Mouse (Mus musculus) embryonic fibroblast, embryonic 13.5 days (primary cell): ENCODE measurements around the gene Clmp. TPM values are rescaled to one million over a fixed set of nuclear protein-coding genes. Genes with fewer than 3 reads are reported as not detected.

Experiments used
- H3K27ac ChIP-seq: 2 replicates; pipeline ENCODE4 v1.5.1; 2012; ENCODE audit warnings: low read length, control low read depth, inconsistent platforms; ENCODE audit not compliant: insufficient read depth
- H3K4me1 ChIP-seq: 2 replicates; pipeline ENCODE4 v1.6.1; 2011; ENCODE audit warnings: low read length; ENCODE audit not compliant: control insufficient read depth, insufficient read depth
- H3K4me3 ChIP-seq: 2 replicates; pipeline ENCODE4 v1.5.1; 2011; ENCODE audit warnings: mild to moderate bottlenecking, control low read depth, low read length; ENCODE audit not compliant: insufficient read depth
- CTCF ChIP-seq: IDR thresholded peaks from 2 replicates; pipeline ENCODE4 v1.5.1; 2011; ENCODE audit warnings: mild to moderate bottlenecking, control low read depth, low read length, moderate library complexity, borderline replicate concordance; ENCODE audit not compliant: insufficient read depth
- POLR2A ChIP-seq: IDR thresholded peaks from 2 replicates; pipeline ENCODE4 v1.6.1; 2011; ENCODE audit warnings: low read depth, mild to moderate bottlenecking, control low read depth, low read length, moderate library complexity
- polyA plus RNA-seq: library from polyadenylated mRNA; stranded (reverse); fragments of >200 nt; gene quantifications from 2 replicates; pipeline ENCODE4 v1.2.4, GENCODE M21; 2011; ENCODE audit warnings: low read depth; ENCODE audit not compliant: missing spikeins, insufficient read length

Gene Clmp
- 32.3 and 61.2 TPM in 2 replicates for polyA plus RNA-seq

DNA sequence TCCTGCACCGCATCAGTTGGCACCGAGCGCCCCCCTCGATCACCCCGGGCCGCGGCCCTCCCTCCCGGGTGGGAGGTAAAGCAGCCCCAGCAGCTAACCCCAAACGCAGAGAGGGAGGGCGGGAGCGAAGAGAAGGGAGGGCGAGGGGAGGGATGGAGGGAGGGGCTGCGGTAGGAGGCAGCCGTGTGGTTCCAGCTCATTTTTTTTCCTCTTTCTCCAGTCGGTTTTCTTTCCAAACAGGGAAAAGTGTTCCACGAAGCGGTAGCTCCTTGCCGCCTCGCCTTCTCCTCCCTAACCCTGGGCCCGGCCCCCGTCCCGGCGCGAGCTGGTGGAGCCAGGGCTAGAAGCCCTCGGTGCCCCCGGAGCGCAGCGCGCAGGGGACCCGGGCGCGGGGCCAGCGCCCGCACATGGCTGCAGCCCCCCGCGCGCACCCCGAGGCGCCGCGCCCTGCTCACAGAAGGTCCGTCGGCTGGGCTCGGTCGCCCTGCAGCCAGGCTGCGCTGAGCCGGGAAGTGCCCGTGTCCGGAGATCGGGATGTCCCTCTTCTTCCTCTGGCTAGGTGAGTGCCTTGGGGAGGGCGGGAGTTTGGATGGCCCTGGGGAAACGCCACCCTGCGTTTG, at the start of gene Clmp:
Gene Clmp (plus strand): TSS at position 162 of the 620 bp plus-strand sequence.
- H3K4me3 ChIP-seq = peak within 1 kb of the TSS; percentile 68
- H3K27ac ChIP-seq = peak within 1 kb of the TSS; percentile 48
- TF ChIP-seq CTCF (no peak), POLR2A (peak; percentile 62; the same call in 1 of the 2 replicates)
- H3K4me1 ChIP-seq = no peaks in the 10 kb centered on the region

DNA sequence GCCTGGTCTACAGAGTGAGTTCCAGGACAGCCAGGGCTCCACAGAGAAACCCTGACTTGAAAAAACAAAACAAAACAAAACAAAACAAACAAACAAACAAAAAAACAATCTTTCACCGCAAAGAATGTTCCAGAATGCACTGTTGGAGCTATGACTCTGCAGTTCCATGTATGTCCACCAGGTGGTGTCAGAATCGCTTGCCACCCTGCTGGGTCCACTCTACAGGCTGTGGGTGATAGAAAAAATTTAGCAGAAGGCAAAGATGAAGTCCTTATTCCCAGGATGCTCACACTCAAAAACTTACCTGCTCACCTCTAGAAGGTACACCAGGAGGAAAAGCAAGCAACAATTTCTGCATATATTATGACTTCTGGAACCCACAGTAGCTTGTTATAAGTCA, 49.7 kb upstream of the Clmp start:
- Histone ChIP-seq H3K4me3 (no peak overlapping the region), H3K4me1 (no peaks in the 10 kb centered on the region), H3K27ac (no peak overlapping the region)
- no peak for TF ChIP-seq POLR2A
- TF ChIP-seq CTCF = peak; percentile 76

DNA sequence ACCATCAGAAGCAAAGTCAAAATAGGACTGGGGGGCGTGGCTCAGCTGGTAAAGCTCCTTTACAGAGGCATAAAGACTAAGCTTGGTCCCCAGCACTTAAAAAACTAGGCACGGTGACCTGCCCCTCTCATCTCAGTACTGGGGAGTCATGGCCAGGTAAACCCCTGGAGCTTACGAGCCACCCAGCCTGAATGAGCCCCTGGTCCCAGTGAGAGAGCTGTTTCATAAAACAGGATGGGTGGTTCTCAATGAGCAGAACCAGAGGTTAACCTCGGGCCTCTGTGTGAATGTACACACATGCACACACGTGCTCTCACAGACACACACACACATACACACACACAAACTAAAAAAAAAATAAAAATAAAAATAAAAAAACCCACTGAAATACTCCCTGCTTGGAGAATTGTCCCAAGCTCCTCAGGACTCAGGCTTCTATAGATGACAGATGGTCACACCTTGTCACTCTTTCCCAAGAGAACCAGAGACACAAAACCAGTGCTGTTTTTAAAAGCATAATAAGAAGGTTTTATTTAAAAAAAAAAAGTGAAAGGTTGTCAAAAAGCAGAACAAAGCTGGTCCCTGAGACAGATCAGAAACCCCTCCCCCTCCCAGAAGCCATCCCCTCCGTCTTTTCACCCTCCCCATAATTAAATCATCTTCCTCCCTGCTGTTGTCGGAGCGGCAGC, 47.9 kb upstream of the Clmp start:
- no peak overlapping the region for H3K27ac ChIP-seq
- TF ChIP-seq POLR2A = no peak
- TF ChIP-seq CTCF = no peak
- H3K4me1 ChIP-seq = peaks cover 4% of the 10 kb centered on the region; the same call in 1 of the 2 replicates
- peak overlapping the region; percentile 34 for H3K4me3 ChIP-seq

DNA sequence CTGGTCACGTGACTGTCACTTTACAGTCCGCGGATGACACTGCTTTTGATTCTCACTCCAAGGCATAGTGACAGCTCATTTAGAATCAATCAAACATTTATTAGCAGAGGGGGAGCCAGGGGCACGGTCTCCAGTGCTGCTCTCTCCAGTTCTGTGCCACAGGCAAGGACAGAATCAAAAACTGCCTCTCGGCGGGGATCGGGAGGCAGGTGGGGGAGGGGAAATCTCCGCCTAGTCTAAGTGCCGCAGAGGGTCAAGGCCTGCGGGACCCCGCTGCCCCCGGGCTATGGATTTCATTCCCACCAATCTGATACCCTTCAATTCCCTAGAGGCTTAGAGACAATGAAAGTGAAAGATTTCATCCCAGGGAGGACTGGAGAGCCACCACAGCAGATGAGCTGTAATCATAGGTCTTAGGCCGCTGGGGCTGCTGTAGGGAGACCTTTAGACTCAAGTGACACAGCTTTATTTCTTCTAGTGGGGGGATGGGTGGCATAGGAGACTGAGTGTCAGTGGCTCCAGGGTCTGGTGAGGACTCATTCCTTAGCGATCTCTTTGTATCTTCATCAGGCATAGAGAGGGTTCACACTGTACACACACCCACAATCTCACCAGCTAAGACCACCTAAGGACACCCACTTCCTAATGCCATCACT, 47.2 kb upstream of the Clmp start:
- Histone ChIP-seq H3K4me1 (peaks cover 5% of the 10 kb centered on the region; the same call in 1 of the 2 replicates), H3K27ac (no peak overlapping the region), H3K4me3 (peak overlapping the region; percentile 34)
- TF ChIP-seq POLR2A (no peak), CTCF (no peak)

DNA sequence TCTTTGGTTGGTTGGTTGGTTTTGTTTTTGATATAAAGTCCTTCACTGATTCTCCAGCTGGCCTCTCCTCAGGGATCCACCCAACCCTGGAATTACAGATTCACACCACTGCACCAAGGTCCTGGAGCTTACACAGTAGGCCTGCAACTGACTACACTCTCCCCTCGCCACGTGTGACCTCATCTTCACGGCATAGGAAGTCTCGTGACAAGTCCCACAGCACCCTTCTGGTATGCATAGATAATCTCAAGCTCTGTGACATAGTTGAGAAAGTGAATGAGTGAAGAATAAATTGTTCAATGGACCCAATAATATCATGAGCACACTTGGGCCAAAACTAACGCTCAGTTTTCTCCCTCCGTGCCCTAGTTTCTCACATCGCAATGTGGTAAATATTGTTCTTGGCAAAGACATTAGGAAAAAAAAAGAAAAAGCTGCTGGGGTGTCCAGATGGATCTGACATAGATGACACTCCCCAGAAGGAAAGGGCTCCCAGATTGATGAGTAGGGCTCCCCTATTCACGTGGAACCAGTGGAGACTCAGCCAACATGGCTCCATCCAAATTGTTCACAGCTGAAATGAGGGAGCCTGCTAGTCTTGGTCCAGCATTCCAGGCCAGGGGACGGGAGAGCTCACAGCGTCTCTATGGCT, 46.1 kb upstream of the Clmp start:
- TF ChIP-seq CTCF = no peak
- TF ChIP-seq POLR2A = no peak
- Histone ChIP-seq H3K27ac (no peak overlapping the region), H3K4me3 (no peak overlapping the region), H3K4me1 (peaks cover 5% of the 10 kb centered on the region; the same call in 1 of the 2 replicates)

DNA sequence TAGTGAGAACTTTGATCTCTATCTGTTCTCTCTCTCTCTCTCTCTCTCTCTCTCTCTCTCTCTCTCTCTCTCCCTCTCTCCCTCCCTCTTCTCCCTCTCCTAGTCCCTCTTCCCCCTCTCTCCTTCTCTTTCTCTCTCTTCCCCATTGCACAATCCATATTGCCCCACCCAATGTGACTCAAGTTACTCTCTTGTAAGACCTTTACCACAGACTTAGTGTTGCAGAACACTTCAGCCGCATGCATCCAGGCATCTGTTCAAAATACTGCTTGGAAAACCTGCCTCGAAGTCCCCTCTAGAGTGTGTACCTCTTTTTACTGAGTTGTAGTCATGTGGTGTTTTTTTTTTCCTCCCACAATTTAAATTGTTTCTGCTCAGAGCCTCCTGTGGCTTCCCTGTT, 44.4 kb upstream of the Clmp start:
- Histone ChIP-seq H3K27ac (no peak overlapping the region), H3K4me3 (no peak overlapping the region), H3K4me1 (peaks cover 5% of the 10 kb centered on the region; the same call in 1 of the 2 replicates)
- TF ChIP-seq CTCF = no peak
- no peak for TF ChIP-seq POLR2A

DNA sequence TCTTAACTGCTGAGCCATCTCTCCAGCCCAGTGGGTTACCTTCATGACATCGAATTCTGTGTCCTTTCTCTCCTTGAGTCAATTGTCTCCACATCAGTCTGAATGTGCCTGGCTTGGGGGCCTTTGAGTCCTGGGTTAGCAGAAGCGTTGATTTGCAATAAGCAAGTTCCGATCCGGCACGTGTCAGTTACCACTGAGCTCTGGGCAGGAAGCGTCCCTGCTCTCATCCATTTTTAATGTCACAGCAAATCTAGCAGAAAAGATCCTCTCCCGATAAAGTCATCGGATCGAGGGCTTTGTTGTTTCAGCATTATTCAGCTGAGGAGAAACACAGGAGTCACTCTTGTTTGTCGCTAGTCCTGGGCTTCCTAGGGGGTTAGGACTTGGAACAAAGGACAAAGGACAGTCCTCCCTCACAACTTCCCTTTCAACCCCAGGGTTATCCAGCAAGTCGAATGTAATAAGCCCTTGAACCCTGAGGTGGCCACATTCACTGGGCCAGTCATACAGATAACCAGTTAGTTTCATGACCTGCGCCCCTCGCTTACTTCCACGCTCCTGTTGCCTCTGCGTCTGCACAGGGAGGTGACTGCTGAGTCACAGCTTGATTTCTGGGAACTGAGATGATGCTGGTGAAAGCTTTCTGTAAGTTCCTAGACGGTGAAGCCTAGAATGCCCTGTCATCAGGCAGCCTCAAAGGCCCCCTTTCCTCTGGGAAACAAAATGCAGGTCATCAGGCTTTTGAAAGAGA, 43.1 kb upstream of the Clmp start:
- Histone ChIP-seq H3K4me3 (no peak overlapping the region), H3K4me1 (peaks cover 5% of the 10 kb centered on the region; the same call in 1 of the 2 replicates), H3K27ac (no peak overlapping the region)
- no peak for TF ChIP-seq CTCF
- TF ChIP-seq POLR2A = no peak

DNA sequence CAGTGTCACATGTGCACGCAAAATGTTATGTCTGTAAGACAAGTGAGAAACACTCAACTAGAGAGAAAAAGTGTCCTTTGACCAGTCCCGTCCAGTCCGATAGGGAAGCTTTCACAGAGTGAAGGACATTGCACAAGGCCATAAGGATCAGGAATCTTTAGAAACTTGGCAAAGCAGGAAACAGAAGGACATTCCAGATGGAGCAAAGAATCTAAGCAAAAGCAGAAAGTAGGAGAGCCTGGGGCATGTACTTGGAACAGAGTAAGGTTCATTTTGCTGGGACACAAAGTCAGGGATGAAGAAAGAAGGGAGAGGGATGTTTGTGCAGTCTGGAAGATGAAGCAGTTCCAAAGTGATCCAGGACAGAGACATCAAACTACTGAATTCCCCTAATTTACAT, 36.3 kb upstream of the Clmp start:
- no peak for TF ChIP-seq POLR2A
- no peak overlapping the region for H3K27ac ChIP-seq
- H3K4me3 ChIP-seq = no peak overlapping the region
- H3K4me1 ChIP-seq = no peaks in the 10 kb centered on the region

DNA sequence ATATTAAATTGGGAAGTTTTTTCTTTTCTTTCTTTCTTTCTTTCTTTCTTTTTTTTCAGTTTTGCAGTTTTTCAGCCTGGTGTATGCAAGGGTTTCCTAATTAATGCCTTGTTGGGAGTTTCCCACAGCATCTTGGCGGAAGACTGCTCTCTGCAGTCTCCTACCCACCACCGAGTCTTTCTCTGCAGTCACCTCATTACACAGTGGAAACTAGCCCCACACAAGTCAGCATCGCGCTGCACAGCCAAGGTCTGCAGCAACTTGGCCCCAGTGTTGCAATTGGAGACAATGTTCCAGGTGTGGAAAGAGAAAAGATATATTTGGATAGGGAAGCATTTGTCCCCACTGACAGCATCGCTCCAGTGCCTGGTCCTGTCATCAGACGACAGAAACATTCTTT, 35.8 kb upstream of the Clmp start:
- H3K4me1 ChIP-seq = no peaks in the 10 kb centered on the region

More for the DNA sequence above, 35.8 kb upstream of the Clmp start:
- no peak overlapping the region for H3K27ac ChIP-seq
- TF ChIP-seq CTCF (no peak), POLR2A (no peak)
- no peak overlapping the region for H3K4me3 ChIP-seq
